ENCODE assay signal across 24 mouse cellular contexts in the genomic region with DNA sequence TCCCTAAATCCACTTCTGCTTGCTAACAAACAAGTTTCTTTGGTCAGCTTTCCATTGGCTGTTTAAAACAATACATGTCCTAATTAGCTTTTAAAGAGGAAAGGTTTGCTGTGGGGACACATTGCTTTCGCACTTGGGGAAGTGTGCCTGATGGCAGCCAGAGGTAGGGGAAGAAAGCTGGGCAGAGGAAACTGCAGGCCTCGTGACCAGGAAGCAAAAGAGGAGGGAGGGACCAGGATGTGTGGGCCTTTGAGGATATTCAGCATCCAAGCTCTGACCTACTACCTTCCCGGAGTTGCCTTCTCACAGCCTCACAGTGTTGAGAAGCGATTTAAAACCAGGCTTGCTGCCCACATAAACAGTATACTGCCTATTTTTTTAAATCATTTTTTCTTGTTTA. TPM values are rescaled to one million over a fixed set of nuclear protein-coding genes. Genes with fewer than 3 reads are reported as not detected.
DNase-seq lines count a peak whose midpoint lies in the region; ATAC-seq and TF ChIP-seq lines count a peak whose summit lies in the region.
"Had no signal": no experiment of that assay in that cellular context is flagged by ENCODE, and none has a peak within 500 bp of the region (broad histone marks: within the 10 kb centered on the region; RNA-seq: fewer than 3 reads in every experiment).

No protein-coding gene starts in this region.

- H3K4me1 ChIP-seq in heart, embryonic 11.5 days (ENCODE audit: control insufficient read depth, insufficient read depth, low read length): no peaks in the 10 kb centered on the region
- H3K4me1 ChIP-seq in midbrain, embryonic 11.5 days (ENCODE audit: control insufficient read depth, insufficient read depth, low read length): no peaks in the 10 kb centered on the region
- H3K4me1 ChIP-seq in midbrain, postnatal 0 days (ENCODE audit: insufficient read depth, low read length): no peaks in the 10 kb centered on the region
- H3K4me1 ChIP-seq: embryonic facial prominence, embryonic 10.5 days; embryonic facial prominence, embryonic 12.5 days; forebrain, embryonic 13.5 days; forebrain, embryonic 15.5 days had no signal

- H3K9ac ChIP-seq in heart, embryonic 11.5 days (ENCODE audit: low read depth, low read length): no peak overlapping the region
- no peak overlapping the region for H3K9ac ChIP-seq in midbrain, embryonic 11.5 days (ENCODE audit: low read length)
- no peak overlapping the region for H3K9ac ChIP-seq in midbrain, postnatal 0 days (replicated peaks; ENCODE audit: low read length, poor library complexity, severe bottlenecking)
- H3K9ac ChIP-seq: embryonic facial prominence, embryonic 12.5 days; forebrain, embryonic 13.5 days; forebrain, embryonic 15.5 days had no signal

- 58% methylated on average over 4 of the region's 4 CpGs for WGBS in heart, embryonic 11.5 days (ENCODE audit: insufficient replicate concordance)
- WGBS in midbrain, embryonic 11.5 days: 72% methylated on average over 4 of the region's 4 CpGs
- WGBS in midbrain, postnatal 0 days: 85% methylated on average over 4 of the region's 4 CpGs

- no peaks in the 10 kb centered on the region for H3K9me3 ChIP-seq in heart, embryonic 11.5 days (replicated peaks; ENCODE audit: control insufficient read depth, low read length)
- no peaks in the 10 kb centered on the region for H3K9me3 ChIP-seq in midbrain, embryonic 11.5 days (ENCODE audit: control insufficient read depth, low read length)
- no peaks in the 10 kb centered on the region for H3K9me3 ChIP-seq in midbrain, postnatal 0 days (ENCODE audit: low read length)
- H3K9me3 ChIP-seq: embryonic facial prominence, embryonic 10.5 days; embryonic facial prominence, embryonic 12.5 days; forebrain, embryonic 13.5 days; forebrain, embryonic 15.5 days; G1E had no signal

- no peak for ATAC-seq in heart, embryonic 11.5 days (replicated peaks; ENCODE audit: insufficient number of reproducible peaks, low FRiP score, low TSS enrichment)
- ATAC-seq in midbrain, embryonic 11.5 days (ENCODE audit: low FRiP score): no peak
- no peak for ATAC-seq in midbrain, postnatal 0 days (ENCODE audit: low FRiP score)
- peak; percentile 62 for ATAC-seq in megakaryocyte, adult 5-6 weeks (ENCODE audit: poor library complexity, severe bottlenecking)
- ATAC-seq: activated CD4-positive, CD25-positive, alpha-beta regulatory T cell, adult 4 months; CD4-positive, CD25-positive, alpha-beta regulatory T cell, adult 4 months; forebrain, embryonic 13.5 days; forebrain, embryonic 15.5 days; Patski had no signal

- DNase-seq in heart, adult 11 months: peak; percentile 85
- DNase-seq in midbrain, embryonic 11.5 days (ENCODE audit: low spot score, missing footprints): peak; percentile 56
- no peak for DNase-seq in midbrain, postnatal 0 days (ENCODE audit: low spot score)
- DNase-seq in right cerebral cortex, postnatal 14 days: no peak
- DNase-seq in cerebellum, postnatal 10 days: no peak
- DNase-seq: adrenal gland, adult 8-10 months; adrenal gland, postnatal 14 days; adrenal gland, postnatal 36 days; cerebellum, adult 11-12 months; cerebellum, adult 2 months; cerebellum, adult 9-10 months; cerebellum, postnatal 14 days; cerebellum, postnatal 36 days had no signal

- H3K36me3 ChIP-seq in heart, embryonic 11.5 days (ENCODE audit: control insufficient read depth, insufficient read depth, low read length): no peaks in the 10 kb centered on the region
- no peaks in the 10 kb centered on the region for H3K36me3 ChIP-seq in midbrain, embryonic 11.5 days (ENCODE audit: control insufficient read depth, insufficient read depth, low read length)
- H3K36me3 ChIP-seq in midbrain, postnatal 0 days (ENCODE audit: insufficient read depth, low read length): no peaks in the 10 kb centered on the region
- H3K36me3 ChIP-seq: embryonic facial prominence, embryonic 10.5 days; embryonic facial prominence, embryonic 12.5 days; forebrain, embryonic 15.5 days; G1E had no signal

- H3K4me3 ChIP-seq in heart, embryonic 11.5 days (ENCODE audit: low read depth, low read length): no peak overlapping the region
- H3K4me3 ChIP-seq in midbrain, embryonic 11.5 days (ENCODE audit: low read depth, low read length): no peak overlapping the region
- H3K4me3 ChIP-seq in midbrain, postnatal 0 days (ENCODE audit: low read depth, low read length): no peak overlapping the region
- H3K4me3 ChIP-seq: embryonic facial prominence, embryonic 10.5 days; embryonic facial prominence, embryonic 12.5 days; forebrain, embryonic 13.5 days; forebrain, embryonic 15.5 days had no signal

- no peak for TF ChIP-seq CTCF in midbrain, postnatal 0 days (IDR thresholded peaks at IDR 0.05)

- H3K27ac ChIP-seq in heart, embryonic 11.5 days (ENCODE audit: low read depth, low read length): no peak overlapping the region
- no peak overlapping the region for H3K27ac ChIP-seq in midbrain, embryonic 11.5 days (ENCODE audit: low read depth, low read length)
- no peak overlapping the region for H3K27ac ChIP-seq in midbrain, postnatal 0 days (ENCODE audit: low read depth, low read length)
- H3K27ac ChIP-seq: embryonic facial prominence, embryonic 10.5 days; embryonic facial prominence, embryonic 12.5 days; forebrain, embryonic 13.5 days; forebrain, embryonic 15.5 days had no signal

- no peak overlapping the region for H3K4me2 ChIP-seq in heart, embryonic 11.5 days
- H3K4me2 ChIP-seq in midbrain, embryonic 11.5 days: no peak overlapping the region
- no peak overlapping the region for H3K4me2 ChIP-seq in midbrain, postnatal 0 days (ENCODE audit: low read depth, low read length, poor library complexity, severe bottlenecking)
- H3K4me2 ChIP-seq: embryonic facial prominence, embryonic 12.5 days; forebrain, embryonic 13.5 days; forebrain, embryonic 15.5 days had no signal

- no peaks in the 10 kb centered on the region for H3K27me3 ChIP-seq in heart, embryonic 11.5 days (ENCODE audit: control insufficient read depth, insufficient read depth, low read length)
- no peaks in the 10 kb centered on the region for H3K27me3 ChIP-seq in midbrain, embryonic 11.5 days (ENCODE audit: control insufficient read depth, insufficient read depth, low read length)
- no peaks in the 10 kb centered on the region for H3K27me3 ChIP-seq in midbrain, postnatal 0 days (ENCODE audit: insufficient read depth, low read length)
- H3K27me3 ChIP-seq: CH12.LX; embryonic facial prominence, embryonic 12.5 days; forebrain, embryonic 13.5 days; Patski had no signal

RNA-seq across cellular contexts. Expression of a gene that starts 15.4 kb away (rescaled TPM):
- polyA plus RNA-seq in heart, embryonic 11.5 days (2014; fragmentation: Nextera tagmentation; extraction: Ambion mirVana): 15.8 and 19.3 TPM in 2 replicates
- 12.0 and 14.4 TPM in 2 replicates for polyA plus RNA-seq in midbrain, embryonic 11.5 days (2014; fragmentation: Nextera tagmentation; extraction: Ambion mirVana)
- total RNA-seq in midbrain, postnatal 0 days (2014; rRNA removed): 16.3 and 19.2 TPM in 2 replicates
- 6.1 and 6.2 TPM in 2 replicates for polyA plus RNA-seq in midbrain, postnatal 0 days (2015; fragmentation: Nextera tagmentation; extraction: Ambion mirVana)
- total RNA-seq in megakaryocyte, adult 5-6 weeks (2015): 61.5 and 62.2 TPM in 2 replicates
- 74.4 and 92.6 TPM in 2 replicates for total RNA-seq in megakaryocyte, adult 5-6 weeks (2017)

Comparison
In these comparisons a context has a peak if more than half of its experiments do, and no peak if none do; other contexts are left out.
1. DNase-seq: peak in heart, adult 11 months (single experiment) and midbrain, embryonic 11.5 days (single experiment); none in midbrain, postnatal 0 days (single experiment), right cerebral cortex, postnatal 14 days (single experiment) and cerebellum, postnatal 10 days (0 of 2).